Mouse (Mus musculus): ENCODE data around the gene BC024978. TPM values are rescaled to one million over a fixed set of nuclear protein-coding genes. Genes with fewer than 3 reads are reported as not detected.

Gene BC024978
- polyA plus RNA-seq, 1 experiment from 2014 or later: 3.9 TPM

DNA sequence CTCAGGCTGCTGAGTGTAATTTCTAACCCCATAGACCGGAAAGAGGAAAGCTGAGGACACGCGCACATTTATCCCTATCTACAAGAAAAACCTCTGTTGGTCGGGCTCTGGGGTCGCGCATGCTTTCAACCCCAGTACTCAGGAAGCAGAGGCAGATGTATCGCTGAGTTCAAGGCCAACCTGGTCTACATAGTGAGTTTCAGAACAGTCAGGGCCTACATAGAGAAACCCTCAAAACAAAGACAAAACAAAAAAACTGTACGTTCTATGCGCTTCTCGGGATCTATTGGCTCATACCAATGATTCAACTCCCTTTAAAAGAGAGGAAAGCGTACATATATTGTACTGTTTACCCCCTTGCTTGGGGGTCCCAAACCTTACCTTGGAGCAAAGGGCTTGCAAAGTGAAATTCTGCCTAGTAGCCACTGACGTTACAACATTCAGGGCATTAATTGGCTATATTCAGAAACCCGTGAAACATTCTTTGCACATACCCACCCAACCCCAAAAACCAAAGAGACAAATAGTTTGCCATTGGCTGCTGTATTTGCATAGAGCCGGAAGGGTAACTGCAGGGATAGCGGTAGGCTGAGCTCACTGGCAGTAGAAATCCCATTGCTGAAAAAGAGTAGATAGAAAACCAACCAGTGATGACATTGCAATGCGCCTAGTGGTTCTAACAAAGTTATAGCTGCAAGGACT, 16.2 kb upstream of the BC024978 start:
- H3K27ac ChIP-seq (replicated peaks): peak overlapping the region; percentile 93
- peaks cover 12% of the 10 kb centered on the region for H3K4me1 ChIP-seq
- H3K9ac ChIP-seq (replicated peaks): peak overlapping the region; percentile 47; the same call in 1 of the 2 replicates
- peak overlapping the region; percentile 52 for H3K4me2 ChIP-seq (replicated peaks)
- no peaks in the 10 kb centered on the region for H3K27me3 ChIP-seq
- 46% methylated on average over 16 of the region's 16 CpGs for WGBS
- ATAC-seq (ENCODE audit: low FRiP score, low read depth): peak; percentile 2; the same call in 1 of the 2 replicates
- no peaks in the 10 kb centered on the region for H3K9me3 ChIP-seq
- H3K4me3 ChIP-seq: peak overlapping the region; percentile 72
- H3K36me3 ChIP-seq: peaks cover 20% of the 10 kb centered on the region

DNA sequence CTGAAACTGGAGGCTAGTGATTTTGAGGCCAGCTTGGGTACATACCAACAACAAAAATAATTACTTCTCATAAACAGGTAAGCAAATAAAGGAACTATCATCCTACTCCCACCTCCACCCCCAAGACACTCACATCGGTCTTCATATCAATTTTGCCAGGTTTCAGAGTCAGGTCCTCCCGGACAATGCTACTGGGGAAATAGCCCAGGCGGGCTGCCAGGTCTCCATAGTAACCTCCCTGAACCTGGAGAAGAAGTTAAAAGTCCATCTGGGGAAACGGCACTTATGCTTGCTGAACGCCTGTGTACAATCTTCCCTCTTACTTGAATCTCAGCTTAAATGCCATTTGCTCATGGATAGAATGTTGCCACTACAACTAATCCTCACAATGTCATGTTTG, 15.5 kb upstream of the BC024978 start:
- Histone ChIP-seq H3K9ac (replicated peaks) (no peak overlapping the region), H3K4me2 (replicated peaks) (no peak overlapping the region), H3K9me3 (no peaks in the 10 kb centered on the region), H3K4me3 (no peak overlapping the region), H3K36me3 (peaks cover 20% of the 10 kb centered on the region), H3K27me3 (no peaks in the 10 kb centered on the region), H3K4me1 (peaks cover 12% of the 10 kb centered on the region), H3K27ac (replicated peaks) (0 out of 2 replicates have a peak overlapping the region, but pooled peaks have one; percentile 46)
- WGBS: 48% methylated on average over 5 of the region's 5 CpGs
- ATAC-seq (ENCODE audit: low FRiP score, low read depth): no peak

DNA sequence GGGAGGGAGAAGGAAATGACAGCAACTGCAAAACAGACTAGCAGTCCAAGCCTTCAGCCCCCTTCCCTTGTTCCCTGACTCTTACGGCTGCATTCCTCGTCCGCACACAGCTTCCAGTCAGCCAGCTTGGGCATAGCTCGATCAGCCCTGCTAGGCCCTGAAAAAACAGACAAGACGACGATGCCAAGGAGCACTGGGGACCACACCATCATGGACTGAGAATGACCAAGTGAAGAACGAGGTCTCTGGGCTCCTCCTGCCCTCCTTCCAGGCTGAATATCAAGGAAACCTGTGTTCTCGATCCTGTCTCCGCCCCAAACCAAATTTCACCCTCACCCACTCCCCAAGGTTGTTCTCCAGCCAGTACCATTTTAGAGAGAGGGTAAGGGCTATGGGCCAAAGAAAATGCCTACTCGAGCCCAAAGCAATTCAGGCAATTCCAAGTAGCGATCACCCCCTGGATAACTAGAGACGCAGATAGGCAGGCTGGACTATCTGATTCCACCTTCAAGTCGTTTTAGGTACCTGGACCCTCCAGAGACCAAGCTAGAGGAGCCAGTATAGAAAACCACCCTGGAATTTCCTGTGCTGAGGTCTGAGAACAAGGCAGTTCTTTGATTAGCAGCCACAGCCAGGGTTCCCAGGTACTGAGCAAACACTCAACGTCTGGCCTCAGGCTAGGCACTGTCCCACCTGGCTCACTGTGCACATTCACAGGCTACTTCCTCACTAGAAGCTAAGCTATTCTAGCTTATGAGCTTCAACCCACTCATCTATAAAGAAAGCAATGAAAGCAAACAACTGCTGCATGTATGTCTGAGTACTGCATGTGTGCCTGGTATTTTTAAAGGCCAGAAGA, 14.5 kb upstream of the BC024978 start, which contains the start of the genes Gm21983 and Mia:
Gene Gm21983 (minus strand): TSS at position 250 of the 859 bp plus-strand sequence.
Gene Mia (minus strand): TSS at position 321 of the 859 bp plus-strand sequence.
- Histone ChIP-seq H3K4me1 (peaks cover 12% of the 10 kb centered on the region), H3K27ac (replicated peaks) (0 out of 2 replicates have a peak within 1 kb of the TSS, but pooled peaks have one; percentile 46), H3K27me3 (no peaks in the 10 kb centered on the region), H3K9me3 (no peaks in the 10 kb centered on the region), H3K9ac (replicated peaks) (no peak within 1 kb of the TSS), H3K4me3 (no peak within 1 kb of the TSS), H3K36me3 (peaks cover 31% of the 10 kb centered on the region), H3K4me2 (replicated peaks) (no peak within 1 kb of the TSS)
- WGBS: 70% methylated on average over 14 of the region's 14 CpGs
- no peak for ATAC-seq (ENCODE audit: low FRiP score, low read depth)

DNA sequence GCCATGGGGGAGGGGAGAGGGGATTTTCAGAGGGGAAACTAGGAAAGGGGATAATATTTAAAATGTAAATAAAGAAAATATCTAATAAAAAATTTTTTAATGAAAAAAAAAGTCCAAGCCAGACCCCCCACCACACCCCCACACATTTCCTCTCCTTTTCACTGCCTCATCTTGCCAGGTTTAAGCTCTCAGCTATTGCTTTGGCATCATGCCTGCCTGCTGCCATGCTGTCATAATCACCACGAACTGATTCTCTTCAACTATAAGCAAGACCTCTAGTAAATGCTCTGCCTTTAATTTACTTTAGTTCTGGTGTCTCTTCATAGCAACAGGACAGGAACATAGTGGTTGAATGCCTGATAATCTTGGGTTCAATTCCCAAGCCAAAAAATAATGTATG, 13.1 kb upstream of the BC024978 start:
- 78% methylated on average over 1 of the region's 1 CpGs for WGBS
- no peaks in the 10 kb centered on the region for H3K27me3 ChIP-seq
- H3K9me3 ChIP-seq: no peaks in the 10 kb centered on the region
- ATAC-seq (ENCODE audit: low FRiP score, low read depth): no peak
- no peak overlapping the region for H3K27ac ChIP-seq (replicated peaks)
- H3K4me2 ChIP-seq (replicated peaks): no peak overlapping the region
- H3K4me1 ChIP-seq: peaks cover 11% of the 10 kb centered on the region
- H3K36me3 ChIP-seq: peaks cover 45% of the 10 kb centered on the region
- H3K4me3 ChIP-seq: no peak overlapping the region
- no peak overlapping the region for H3K9ac ChIP-seq (replicated peaks)

DNA sequence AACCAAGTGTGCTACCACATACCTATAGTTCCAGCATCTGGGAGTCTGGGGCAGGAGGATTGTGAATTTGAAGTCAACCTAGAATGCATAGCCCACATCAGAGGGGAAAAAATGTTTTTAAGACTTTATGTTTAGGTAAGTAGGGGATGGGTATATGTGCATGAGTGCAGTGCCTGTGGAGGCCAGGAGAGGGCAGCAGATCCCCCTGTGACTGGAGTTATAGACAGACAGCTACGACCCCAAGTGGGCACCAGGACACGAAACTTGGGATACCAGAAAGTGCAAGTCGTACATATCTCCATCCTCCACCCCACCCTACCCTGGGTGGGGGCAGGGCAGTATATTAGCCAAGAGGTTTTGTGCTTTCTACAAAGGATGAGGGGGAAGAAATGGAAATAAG, 10.6 kb upstream of the BC024978 start:
- 73% methylated on average over 3 of the region's 3 CpGs for WGBS
- ATAC-seq (ENCODE audit: low FRiP score, low read depth): no peak
- Histone ChIP-seq H3K4me1 (no peaks in the 10 kb centered on the region), H3K36me3 (peaks cover 70% of the 10 kb centered on the region), H3K4me2 (replicated peaks) (no peak overlapping the region), H3K27me3 (no peaks in the 10 kb centered on the region), H3K27ac (replicated peaks) (no peak overlapping the region), H3K9me3 (no peaks in the 10 kb centered on the region), H3K4me3 (no peak overlapping the region), H3K9ac (replicated peaks) (no peak overlapping the region)

DNA sequence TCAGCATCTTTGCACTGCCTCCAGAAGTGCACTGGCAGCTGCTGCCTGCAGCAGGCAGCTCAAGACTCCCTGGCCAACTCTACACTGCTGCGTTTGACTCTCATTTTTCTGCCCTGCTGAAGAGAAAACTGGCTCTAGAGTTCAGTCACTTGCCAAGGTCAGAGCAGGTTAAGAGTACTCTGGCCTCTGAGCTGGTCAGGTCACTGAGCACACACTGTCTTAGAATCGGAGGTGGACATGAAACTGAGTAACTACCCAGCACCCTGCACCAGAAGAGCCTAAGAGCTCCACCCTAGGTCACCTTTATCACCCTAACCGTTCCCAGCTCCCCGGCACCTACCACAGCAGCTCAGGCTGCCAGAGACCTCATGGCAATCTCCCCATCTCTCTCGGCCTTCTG, 9.6 kb upstream of the BC024978 start:
- Histone ChIP-seq H3K4me3 (no peak overlapping the region), H3K4me2 (replicated peaks) (no peak overlapping the region), H3K4me1 (no peaks in the 10 kb centered on the region), H3K27ac (replicated peaks) (no peak overlapping the region), H3K9ac (replicated peaks) (no peak overlapping the region), H3K27me3 (no peaks in the 10 kb centered on the region), H3K9me3 (0 out of 2 replicates have a peak, but pooled peaks cover 3% of the 10 kb centered on the region), H3K36me3 (peaks cover 80% of the 10 kb centered on the region)
- 90% methylated on average over 5 of the region's 5 CpGs for WGBS
- no peak for ATAC-seq (ENCODE audit: low FRiP score, low read depth)

DNA sequence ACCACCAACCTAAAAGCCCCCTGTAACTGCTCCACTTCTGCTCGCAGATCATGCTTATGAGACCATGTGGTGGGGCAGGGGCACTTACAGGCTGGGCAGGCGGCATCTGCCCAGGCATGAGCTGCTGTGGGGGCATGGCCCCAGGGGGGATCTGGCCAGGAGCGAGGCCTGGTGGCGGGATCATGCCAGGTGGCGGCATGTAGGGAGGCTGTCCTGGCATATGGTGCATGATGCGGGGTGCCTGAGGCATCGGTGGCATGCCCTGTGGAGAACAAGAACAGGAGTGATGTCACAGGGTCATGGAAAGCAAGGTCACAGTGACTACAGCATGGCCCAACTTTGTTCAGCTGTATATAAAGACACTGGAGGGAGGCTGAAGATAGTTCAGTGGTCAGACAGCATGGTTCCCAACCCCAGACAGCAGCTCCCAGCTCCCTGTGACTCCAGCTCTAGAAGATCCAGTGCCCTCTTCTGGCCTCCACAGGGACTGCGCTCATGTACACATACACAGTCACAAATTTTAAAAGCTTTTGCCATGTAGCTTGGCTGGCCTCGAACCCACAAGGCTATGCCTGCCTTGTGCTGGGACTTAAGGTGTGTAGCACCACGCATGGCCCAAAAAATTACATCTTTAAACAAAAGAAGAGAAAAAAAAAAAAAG, 6.2 kb upstream of the BC024978 start:
- WGBS: 96% methylated on average over 10 of the region's 10 CpGs
- no peak overlapping the region for H3K9ac ChIP-seq (replicated peaks)
- no peak overlapping the region for H3K4me2 ChIP-seq (replicated peaks)
- peaks cover 96% of the 10 kb centered on the region for H3K36me3 ChIP-seq
- peaks cover 11% of the 10 kb centered on the region for H3K4me1 ChIP-seq
- H3K27ac ChIP-seq (replicated peaks): no peak overlapping the region
- no peak overlapping the region for H3K4me3 ChIP-seq
- 0 out of 2 replicates have a peak, but pooled peaks cover 3% of the 10 kb centered on the region for H3K9me3 ChIP-seq
- H3K27me3 ChIP-seq: no peaks in the 10 kb centered on the region
- no peak for ATAC-seq (ENCODE audit: low FRiP score, low read depth)

DNA sequence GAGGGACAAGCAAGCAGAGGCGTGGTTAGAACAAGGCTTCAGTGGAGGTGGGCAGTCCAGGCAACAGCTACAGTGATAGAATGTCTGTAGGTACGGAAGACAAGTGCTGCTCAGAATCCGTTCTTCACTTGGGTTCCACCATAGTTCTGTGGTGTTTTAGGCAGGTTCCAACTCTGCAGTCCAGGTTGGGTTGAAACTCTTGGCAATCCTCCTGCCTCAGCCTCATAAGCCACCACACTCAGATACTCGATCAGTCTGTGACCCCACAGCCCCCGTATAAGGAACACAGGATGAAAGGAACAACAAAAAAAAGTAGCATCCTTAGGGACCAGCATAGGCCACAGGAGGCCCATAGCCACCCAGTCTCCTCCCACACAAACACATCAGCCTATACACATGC, 3.1 kb upstream of the BC024978 start:
- Histone ChIP-seq H3K27ac (replicated peaks) (no peak overlapping the region), H3K9me3 (0 out of 2 replicates have a peak, but pooled peaks cover 3% of the 10 kb centered on the region), H3K4me2 (replicated peaks) (no peak overlapping the region), H3K9ac (replicated peaks) (no peak overlapping the region), H3K27me3 (no peaks in the 10 kb centered on the region), H3K36me3 (peaks cover 66% of the 10 kb centered on the region), H3K4me1 (peaks cover 24% of the 10 kb centered on the region), H3K4me3 (no peak overlapping the region)
- no peak for ATAC-seq (ENCODE audit: low FRiP score, low read depth)
- WGBS: 95% methylated on average over 5 of the region's 5 CpGs

DNA sequence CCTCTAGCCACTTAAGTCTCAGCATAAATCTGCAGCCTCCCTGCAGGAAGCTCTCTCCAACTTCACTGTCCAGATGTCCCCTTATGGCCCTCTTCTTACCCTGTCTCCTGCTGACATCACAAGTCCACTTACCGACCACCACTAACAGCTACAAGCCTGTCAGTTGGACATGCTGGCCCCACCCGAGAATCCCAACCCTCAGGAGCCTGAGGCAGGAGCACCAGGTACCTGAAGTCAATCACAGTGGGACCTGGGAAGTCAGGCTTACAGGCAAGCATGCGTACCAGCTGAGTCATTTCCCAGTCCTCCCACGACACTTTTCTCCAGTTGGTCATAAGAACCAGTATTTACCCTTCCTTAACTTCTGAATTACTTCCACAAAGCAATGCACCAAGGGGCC, 1.9 kb upstream of the BC024978 start:
- Histone ChIP-seq H3K4me3 (no peak overlapping the region), H3K9ac (replicated peaks) (no peak overlapping the region; the same call in 1 of the 2 replicates), H3K36me3 (peaks cover 53% of the 10 kb centered on the region), H3K4me2 (replicated peaks) (peak overlapping the region; percentile 25), H3K27me3 (no peaks in the 10 kb centered on the region), H3K27ac (replicated peaks) (no peak overlapping the region), H3K4me1 (peaks cover 24% of the 10 kb centered on the region), H3K9me3 (0 out of 2 replicates have a peak, but pooled peaks cover 3% of the 10 kb centered on the region)
- no peak for ATAC-seq (ENCODE audit: low FRiP score, low read depth)
- WGBS: 93% methylated on average over 4 of the region's 4 CpGs

DNA sequence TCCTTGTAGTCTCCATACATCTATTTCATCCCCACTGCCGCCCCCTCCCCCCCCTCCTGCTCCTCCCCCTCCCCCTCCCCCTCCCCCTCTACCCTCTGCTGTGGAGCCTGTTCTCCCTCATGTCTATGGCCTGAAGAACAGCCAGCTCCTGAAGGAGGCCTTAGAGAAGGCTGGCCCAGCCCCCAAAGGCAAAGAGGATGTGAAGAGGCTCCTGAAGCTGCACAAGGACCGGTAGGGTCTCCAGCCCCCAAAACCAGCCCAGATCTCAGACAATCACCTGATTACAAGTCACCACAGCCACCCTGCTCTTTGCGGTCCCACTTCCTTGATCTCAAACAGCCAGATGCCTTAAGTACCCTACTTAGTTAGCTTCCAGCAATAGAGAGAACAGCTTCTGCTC, 1.6 kb downstream of the BC024978 start:
- Histone ChIP-seq H3K9me3 (no peaks in the 10 kb centered on the region), H3K4me1 (peaks cover 24% of the 10 kb centered on the region), H3K27ac (replicated peaks) (no peak overlapping the region), H3K4me3 (no peak overlapping the region), H3K27me3 (no peaks in the 10 kb centered on the region), H3K36me3 (peaks cover 27% of the 10 kb centered on the region), H3K9ac (replicated peaks) (no peak overlapping the region), H3K4me2 (replicated peaks) (no peak overlapping the region)
- 89% methylated on average over 3 of the region's 3 CpGs for WGBS
- no peak for ATAC-seq (ENCODE audit: low FRiP score, low read depth)

DNA sequence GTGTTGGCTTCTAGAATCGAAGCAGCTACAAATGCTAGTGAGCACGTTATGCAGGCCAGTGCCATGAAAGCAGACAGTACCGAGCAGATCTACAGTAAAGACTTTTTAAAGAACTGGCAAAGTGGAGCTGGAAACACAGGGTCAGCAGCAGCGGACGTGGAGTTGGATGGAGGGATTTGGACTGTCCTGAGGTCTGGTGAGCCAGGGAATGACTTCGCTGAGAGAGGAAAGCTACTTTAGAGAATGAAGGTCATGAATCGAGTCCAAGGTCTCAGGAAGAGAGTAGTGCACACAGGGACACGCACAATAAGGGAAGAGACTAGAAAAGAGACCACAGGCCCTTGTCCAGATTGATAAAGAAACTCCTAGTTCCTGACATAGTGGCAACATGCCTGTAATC, 2.1 kb downstream of the BC024978 start:
- Histone ChIP-seq H3K27ac (replicated peaks) (no peak overlapping the region), H3K4me3 (no peak overlapping the region), H3K9me3 (no peaks in the 10 kb centered on the region), H3K27me3 (no peaks in the 10 kb centered on the region), H3K4me1 (peaks cover 24% of the 10 kb centered on the region), H3K4me2 (replicated peaks) (no peak overlapping the region), H3K9ac (replicated peaks) (no peak overlapping the region), H3K36me3 (peaks cover 26% of the 10 kb centered on the region)
- no peak for ATAC-seq (ENCODE audit: low FRiP score, low read depth)
- WGBS: 89% methylated on average over 8 of the region's 8 CpGs
